Mouse (Mus musculus): ENCODE measurements around the gene Rbl2.

- no peak for TF ChIP-seq CTCF (conservative IDR thresholded peaks at IDR 0.05; ENCODE audit: low read length)
- no peak for TF ChIP-seq POU5F1 (IDR thresholded peaks at IDR 0.05; ENCODE audit: borderline replicate concordance, low read length)
These were observed 9.9 kb upstream of the Rbl2 start for GRCm38 (mm10) chr8:91059884-91060510.

Measured in E14TG2a.4 (cell line).